In the genomic region with DNA sequence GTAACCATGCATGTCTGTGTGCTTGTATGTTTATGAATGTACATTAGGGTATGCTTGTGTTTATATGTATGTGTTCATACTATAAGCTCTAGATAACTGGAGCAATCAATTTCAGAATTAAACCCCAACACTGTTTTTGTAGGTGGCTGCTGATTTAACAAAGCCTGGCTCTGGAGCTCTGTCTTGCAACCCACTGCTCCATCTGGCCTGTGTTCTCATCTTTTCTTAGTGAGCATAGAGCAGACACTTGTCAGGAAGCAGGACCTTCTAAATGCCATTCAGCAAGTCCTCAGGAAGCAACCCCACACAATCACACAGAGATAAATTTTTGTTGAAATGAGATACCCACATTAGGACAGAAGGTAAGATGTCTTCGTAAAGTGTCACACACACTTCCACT, we compare ENCODE assay signal across 16 mouse cellular contexts.
"Had no signal": no experiment of that assay in that cellular context is flagged by ENCODE, and none has a peak within 500 bp of the region (broad histone marks: within the 10 kb centered on the region; RNA-seq: fewer than 3 reads in every experiment).

No protein-coding gene starts in this region.

- H3K27me3 ChIP-seq: midbrain, embryonic 12.5 days; neural tube, embryonic 13.5 days; neural tube, embryonic 15.5 days had no signal

- H3K4me3 ChIP-seq: midbrain, embryonic 10.5 days; midbrain, embryonic 12.5 days; myocyte; neural tube, embryonic 13.5 days; neural tube, embryonic 15.5 days had no signal

- DNase-seq: lung, adult 18-20 months; lung, embryonic 14.5 days; lung, postnatal 10 days; lung, postnatal 4 days; midbrain, embryonic 14.5 days; retina, postnatal 1 day; right cerebral cortex, postnatal 14 days; spleen, adult 18-20 months; thymus, adult 2 months; thymus, postnatal 25 days; thymus, postnatal 4 days had no signal

- H3K36me3 ChIP-seq: midbrain, embryonic 10.5 days; midbrain, embryonic 12.5 days; neural tube, embryonic 13.5 days; neural tube, embryonic 15.5 days had no signal

- H3K9me3 ChIP-seq: midbrain, embryonic 10.5 days; midbrain, embryonic 12.5 days; neural tube, embryonic 13.5 days; neural tube, embryonic 15.5 days had no signal

- H3K27ac ChIP-seq: midbrain, embryonic 10.5 days; midbrain, embryonic 12.5 days; neural tube, embryonic 13.5 days; neural tube, embryonic 15.5 days had no signal

- H3K4me1 ChIP-seq: midbrain, embryonic 10.5 days; midbrain, embryonic 12.5 days; neural tube, embryonic 13.5 days; neural tube, embryonic 15.5 days had no signal
